Mouse (Mus musculus) erythroblast, embryonic 14.5 days (primary cell): Measurements from ENCODE around the gene Qprt.

Source experiments
- GATA1 ChIP-seq: IDR thresholded peaks from 2 replicates; pipeline ENCODE4 v1.6.1; 2012; ENCODE audit warnings: low read length, inconsistent platforms, mixed read lengths
- TAL1 ChIP-seq: IDR thresholded peaks from 3 replicates; pipeline ENCODE4 v1.6.1; 2012; ENCODE audit warnings: low read length, inconsistent platforms, mixed read lengths

DNA sequence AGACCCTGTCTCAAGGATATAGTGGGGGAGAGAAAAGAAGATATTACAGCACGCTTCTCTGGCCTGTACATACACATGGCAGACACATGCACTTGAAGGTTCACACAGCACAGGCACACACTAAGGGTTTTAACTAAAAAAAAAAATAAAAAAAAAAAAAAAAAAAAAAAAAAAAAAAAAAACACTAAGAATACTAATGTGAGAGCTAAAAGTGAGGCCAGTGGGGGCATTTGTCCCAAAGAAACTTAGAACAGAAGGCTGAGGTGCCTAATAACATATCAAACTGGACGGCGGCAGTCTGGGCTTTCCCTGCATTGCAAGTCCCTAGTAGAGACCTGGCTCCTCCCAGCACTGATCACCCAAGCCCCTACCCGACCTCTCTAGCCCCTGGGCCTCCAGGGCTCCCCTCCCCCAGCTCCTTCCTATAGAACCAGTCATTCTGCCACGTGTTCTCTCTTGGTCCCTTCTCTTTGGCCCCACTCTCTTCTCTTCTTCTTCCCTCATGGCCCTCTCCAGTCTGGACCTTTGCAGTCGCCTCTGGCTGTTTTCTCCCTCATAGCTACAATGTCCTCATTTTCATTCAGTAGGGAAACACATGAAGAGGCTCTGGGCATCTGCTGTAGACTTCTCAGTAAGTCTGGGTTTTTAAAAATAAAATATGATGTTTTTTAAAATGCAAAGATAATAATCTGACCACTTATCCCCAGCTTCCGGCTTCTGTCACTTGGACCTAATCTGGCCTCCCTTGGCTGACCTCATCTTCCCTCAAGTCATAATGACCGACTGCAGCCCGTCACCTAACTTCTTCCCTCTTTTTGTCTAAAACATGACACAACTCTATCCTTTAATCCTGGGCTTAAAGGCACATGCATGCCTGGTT is 23.6 kb upstream of the Qprt start:
- no peak for TF ChIP-seq TAL1
- TF ChIP-seq GATA1: no peak
